Mouse (Mus musculus) frontal cortex, postnatal 36 days (tissue): ENCODE data around the gene Bloc1s4.

ENCODE experiments used
- DNase-seq, 2 experiments: peaks; one replicate each; pipeline ENCODE4 v3.0.0; 2022; ENCODE audit warnings: low spot score in 2 of 2

Bloc1s4 gene

GRCm38 (mm10) chr5:36719601-36720000, 28.8 kb downstream of the Bloc1s4 start:
- DNase-seq, result no peak

DNA sequence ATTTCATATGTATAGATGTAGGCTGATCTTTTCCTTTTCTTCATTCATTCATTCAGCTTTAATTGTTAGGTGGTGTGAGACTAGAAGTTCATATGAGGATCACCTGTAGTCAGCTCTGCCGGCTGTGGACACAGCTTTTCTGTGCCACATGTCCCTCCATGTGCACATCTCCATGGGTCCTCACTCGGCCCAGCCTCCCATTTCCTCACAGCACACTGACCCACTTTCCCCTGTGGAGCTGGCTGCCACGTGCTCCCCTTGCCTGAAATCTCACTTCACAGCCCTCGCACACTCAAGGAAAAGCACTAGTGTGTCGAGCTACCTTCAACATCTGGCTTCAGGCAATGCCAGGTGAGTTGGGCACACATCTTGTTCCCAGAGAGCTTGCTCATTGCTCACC, 29.3 kb downstream of the Bloc1s4 start:
- no peak for DNase-seq

- DNase-seq, result no peak
Observed at GRCm38 (mm10) chr5:36717889-36718288, 30.6 kb downstream of the Bloc1s4 start.

GRCm38 (mm10) chr5:36716816-36717215, 31.6 kb downstream of the Bloc1s4 start:
- DNase-seq, result no peak

GRCm38 (mm10) chr5:36714832-36715231, 33.6 kb downstream of the Bloc1s4 start:
- no peak for DNase-seq

DNA sequence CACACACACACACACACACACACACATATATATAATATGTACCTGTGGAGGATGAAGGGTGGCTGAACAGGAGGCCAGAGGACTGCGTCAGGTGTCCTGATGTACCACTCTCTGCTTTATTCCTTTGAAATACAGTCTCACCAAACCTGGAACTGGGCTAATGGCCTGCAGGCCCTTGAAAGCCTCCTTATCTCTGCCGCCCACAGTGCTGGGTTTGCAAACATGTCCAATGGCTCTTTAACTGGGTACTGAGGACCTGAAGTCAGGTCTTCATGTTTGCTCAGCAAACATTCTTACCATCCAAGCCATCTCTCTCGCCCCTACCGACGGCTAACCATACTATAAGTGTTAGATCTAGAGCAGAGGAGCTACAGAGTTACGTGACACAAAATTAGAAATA, 34.8 kb downstream of the Bloc1s4 start:
- no peak for DNase-seq

DNA sequence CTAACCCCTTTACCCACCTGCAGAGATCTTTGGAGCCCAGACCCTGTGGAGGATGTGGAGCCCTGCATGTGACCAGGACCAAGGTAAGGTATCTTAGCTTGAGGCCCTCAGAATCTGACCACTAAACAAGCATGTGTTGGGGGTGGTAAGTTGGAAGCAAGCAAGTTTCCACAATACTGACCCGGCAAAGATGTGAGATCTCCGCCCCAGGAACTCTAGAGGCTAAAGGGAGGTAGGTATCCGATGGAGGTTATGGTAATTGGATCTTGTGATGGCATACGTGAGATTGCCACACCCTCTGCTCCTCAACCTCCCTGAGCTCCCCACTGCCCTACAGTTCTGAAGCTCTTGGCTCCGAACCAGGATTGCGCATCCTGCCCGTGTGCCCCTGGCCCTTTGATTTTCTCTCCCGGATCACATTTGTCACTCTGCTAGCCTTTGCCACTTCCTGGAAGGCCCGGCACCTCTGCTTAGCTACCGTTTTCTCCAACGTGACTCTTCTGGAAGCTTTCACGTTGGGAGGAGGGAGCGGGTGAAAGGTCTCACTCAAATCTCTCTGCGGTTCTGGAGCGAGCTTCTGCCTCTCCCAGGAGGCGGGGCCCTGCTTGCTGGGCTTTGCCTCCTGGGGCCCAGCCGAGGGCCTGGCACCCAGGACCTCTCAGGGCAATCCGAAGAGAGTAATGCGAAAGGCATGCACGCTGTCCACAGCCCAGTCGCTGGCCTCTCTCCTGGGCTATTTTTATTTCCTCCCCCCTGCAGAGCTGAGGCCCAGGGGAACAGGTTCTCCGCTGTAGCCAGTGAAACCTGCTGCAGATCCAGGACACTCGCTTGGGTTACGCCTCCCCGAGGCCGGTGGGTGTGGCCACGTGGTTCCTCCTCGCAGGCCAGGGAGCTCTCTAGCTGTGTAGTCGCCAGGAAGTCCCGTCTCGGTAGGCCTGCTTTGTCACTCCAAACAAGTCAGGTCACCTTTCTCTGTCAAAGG, 35.6 kb downstream of the Bloc1s4 start:
- DNase-seq, result no peak

GRCm38 (mm10) chr5:36711863-36712262, 36.6 kb downstream of the Bloc1s4 start:
- no peak for DNase-seq

- no peak for DNase-seq
Observed at GRCm38 (mm10) chr5:36705792-36706191, 42.7 kb downstream of the Bloc1s4 start.

DNA sequence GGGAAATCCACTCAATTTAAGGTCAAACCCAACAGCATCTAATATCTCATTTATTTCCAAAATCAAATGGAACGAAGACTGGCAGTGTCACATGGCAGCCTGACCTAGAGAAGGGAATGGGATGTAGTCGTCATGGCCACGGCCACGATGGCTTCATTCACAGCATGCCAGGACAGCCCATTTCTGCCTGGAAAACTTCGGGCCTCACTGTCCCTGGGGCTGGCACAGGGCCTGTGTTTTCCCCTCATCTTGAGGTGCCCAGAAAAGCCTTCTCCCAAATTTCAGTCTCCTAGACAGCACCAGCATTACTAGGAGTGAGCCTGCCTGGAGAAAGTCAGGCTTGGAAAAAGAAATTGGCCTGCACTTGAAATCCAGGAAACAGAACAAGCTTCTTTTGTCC, 43.1 kb downstream of the Bloc1s4 start:
- DNase-seq, result no peak

DNA sequence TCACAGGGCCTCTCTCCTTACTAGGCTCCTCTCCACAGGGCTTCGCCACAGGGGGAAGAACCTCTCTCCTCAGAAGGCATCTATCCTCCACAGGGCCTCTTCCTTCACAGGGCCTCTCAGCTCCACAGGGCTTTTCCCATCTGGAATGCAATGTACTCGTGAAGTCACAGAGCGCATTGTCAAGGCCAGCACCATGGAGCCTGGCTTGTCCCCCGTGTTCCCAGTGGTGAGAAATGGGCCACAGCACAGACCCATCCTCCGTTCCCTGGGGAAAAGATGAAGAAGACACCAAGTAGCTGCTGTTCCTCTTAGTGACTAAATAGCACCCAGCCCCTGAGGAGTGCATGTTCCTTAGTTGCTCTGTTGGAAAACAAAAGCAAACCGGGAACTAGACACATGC, 43.8 kb downstream of the Bloc1s4 start:
- no peak for DNase-seq

DNA sequence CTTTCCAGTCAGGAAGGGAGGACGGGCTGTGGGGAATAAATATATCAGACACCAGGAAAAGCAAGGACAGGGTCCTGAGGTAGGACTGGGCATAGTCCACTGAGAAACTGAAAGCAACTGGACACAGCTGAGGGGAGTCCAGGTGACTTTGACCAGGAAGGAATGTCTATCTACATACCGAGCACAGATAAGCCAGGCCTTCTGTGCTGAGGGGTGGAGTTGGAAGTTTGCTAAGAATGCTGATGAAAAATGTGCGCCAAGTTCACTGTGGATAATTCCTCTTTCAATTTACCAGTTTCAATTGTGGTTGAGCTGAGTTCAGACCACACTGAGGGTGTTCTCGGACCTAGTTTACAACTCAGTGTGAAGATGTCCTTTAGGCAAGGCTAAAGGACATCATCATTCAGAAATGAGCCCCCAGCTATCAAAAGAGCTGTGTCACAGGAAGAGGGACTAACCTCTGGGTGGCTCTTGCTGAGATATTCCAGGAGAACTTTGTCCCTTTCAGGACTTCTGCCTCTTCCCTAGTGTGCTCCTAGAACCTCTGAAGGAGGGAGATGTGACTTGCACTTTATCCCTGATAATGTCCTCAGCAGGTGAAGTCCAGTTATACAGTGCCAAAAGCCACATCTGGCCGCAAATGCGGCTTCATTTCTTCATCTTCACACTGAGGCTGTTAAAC, 47.4 kb downstream of the Bloc1s4 start:
- DNase-seq, result no peak

GRCm38 (mm10) chr5:36698689-36699088, 49.8 kb downstream of the Bloc1s4 start:
- DNase-seq, result no peak

DNA sequence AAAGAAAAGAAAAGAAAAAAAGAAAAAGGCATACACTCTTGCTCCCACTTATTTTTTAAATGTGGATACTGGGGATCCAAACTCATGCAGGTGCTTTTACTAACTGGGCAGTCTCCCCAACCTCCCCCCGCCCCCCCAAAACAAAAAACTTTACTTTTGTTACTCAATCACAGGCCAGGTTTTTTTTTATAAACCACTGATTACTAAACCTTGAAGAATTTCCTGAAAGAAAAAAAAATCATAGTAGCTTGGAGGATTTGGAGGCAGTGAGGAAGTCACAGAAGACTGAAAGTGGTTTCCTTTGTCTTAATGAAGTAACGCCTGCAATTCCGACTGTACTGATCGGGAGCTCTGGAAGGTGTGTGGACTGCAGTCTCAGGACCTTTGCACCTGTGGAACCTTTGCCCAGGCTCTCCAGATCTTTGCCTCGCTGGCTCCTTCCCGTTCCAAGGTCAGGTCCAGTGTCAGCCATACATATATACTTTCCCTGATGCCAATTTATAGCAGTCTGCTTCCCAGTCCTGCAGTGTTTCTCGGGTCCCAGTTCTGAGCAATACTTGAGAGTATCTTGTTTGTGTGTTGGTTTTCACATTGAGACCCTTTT, 50.3 kb downstream of the Bloc1s4 start:
- DNase-seq, result no peak
